Mouse (Mus musculus) MEL (cell line): ENCODE results near the gene Scamp1. TPM values are rescaled to one million over a fixed set of nuclear protein-coding genes. Genes with fewer than 3 reads are reported as not detected.

Source experiments
- DNase-seq: peaks from one replicate; pipeline ENCODE4 v3.0.0; 2011; ENCODE audit warnings: low read depth, low spot score
- H3K27ac ChIP-seq: 2 replicates; pipeline ENCODE4 v1.5.1; 2012; ENCODE audit warnings: low read depth, mild to moderate bottlenecking, control low read depth, low read length, moderate library complexity; ENCODE audit not compliant: control insufficient read depth
- H3K27me3 ChIP-seq, 2 experiments: fragments of 150-350 bp in 1 of 2; sonication (generic) in 1 of 2; 2 replicates each; pipeline ENCODE4 v1.6.1; 2012; ENCODE audit warnings: low read length in 2 of 2, mild to moderate bottlenecking in 2 of 2, improper control_type of control experiment in 1 of 2, moderate library complexity in 1 of 2; ENCODE audit not compliant: insufficient read depth in 2 of 2, control insufficient read depth in 1 of 2
- H3K36me3 ChIP-seq, 2 experiments: 2 replicates each; pipeline ENCODE4 v1.6.1; 2012 to 2014; ENCODE audit warnings: low read length in 2 of 2, improper control_type of control experiment in 1 of 2, inconsistent platforms in 1 of 2, mild to moderate bottlenecking in 1 of 2; ENCODE audit not compliant: insufficient read depth in 2 of 2, control insufficient read depth in 1 of 2
- H3K4me1 ChIP-seq, 2 experiments: fragments of 150-350 bp in 1 of 2; sonication (generic) in 1 of 2; 2 replicates each; pipeline ENCODE4 v1.6.1; 2012; ENCODE audit warnings: low read length in 2 of 2, improper control_type of control experiment in 1 of 2, mild to moderate bottlenecking in 1 of 2; ENCODE audit not compliant: insufficient read depth in 2 of 2, control insufficient read depth in 1 of 2
- H3K4me3 ChIP-seq, 2 experiments: fragments of 150-350 bp in 1 of 2; sonication (generic) in 1 of 2; 2 replicates each; pipeline ENCODE4 v1.5.1; 2012; ENCODE audit warnings: low read depth in 2 of 2, low read length in 2 of 2, mild to moderate bottlenecking in 2 of 2, moderate library complexity in 2 of 2, control low read depth in 1 of 2, improper control_type of control experiment in 1 of 2; ENCODE audit not compliant: control insufficient read depth in 1 of 2, insufficient read depth in 1 of 2
- H3K79me2 ChIP-seq: 2 replicates; pipeline ENCODE4 v1.6.1; 2012; ENCODE audit warnings: mild to moderate bottlenecking, low read length, moderate library complexity; ENCODE audit not compliant: control insufficient read depth, poor library complexity, insufficient read depth
- H3K9ac ChIP-seq: 2 replicates; pipeline ENCODE4 v1.6.1; 2012; ENCODE audit warnings: low read depth, mild to moderate bottlenecking, control low read depth, low read length, moderate library complexity; ENCODE audit not compliant: control insufficient read depth, poor library complexity, severe bottlenecking
- H3K9me3 ChIP-seq: fragments of 150-350 bp; sonication (generic); replicated peaks from 2 replicates; pipeline ENCODE4 v1.6.1; 2012; ENCODE audit warnings: mild to moderate bottlenecking, low read length, improper control_type of control experiment, moderate library complexity; ENCODE audit not compliant: insufficient read depth
- CHD1 ChIP-seq: IDR thresholded peaks from 2 replicates; pipeline ENCODE4 v1.6.1; 2012; ENCODE audit warnings: low read depth, mild to moderate bottlenecking, inconsistent platforms, low read length, improper control_type of control experiment
- EP300 ChIP-seq, 2 experiments: IDR thresholded peaks; 2 replicates each; pipeline ENCODE4 v1.6.1; 2011; ENCODE audit warnings: improper control_type of control experiment in 2 of 2, low read length in 2 of 2, low read depth in 1 of 2, mild to moderate bottlenecking in 1 of 2
- ETS1 ChIP-seq: IDR thresholded peaks from 2 replicates; pipeline ENCODE4 v1.6.1; 2012; ENCODE audit warnings: low read depth, mild to moderate bottlenecking, inconsistent platforms, low read length, improper control_type of control experiment, moderate library complexity
- KAT2A ChIP-seq: conservative IDR thresholded peaks from 2 replicates; pipeline ENCODE4 v1.6.1; 2012; ENCODE audit warnings: low read depth, low read length, improper control_type of control experiment, inconsistent platforms
- MAX ChIP-seq: IDR thresholded peaks from 2 replicates; pipeline ENCODE4 v1.6.1; 2011; ENCODE audit warnings: low read length, improper control_type of control experiment
- MAZ ChIP-seq: IDR thresholded peaks from 2 replicates; pipeline ENCODE4 v1.6.1; 2012; ENCODE audit warnings: low read depth, mild to moderate bottlenecking, inconsistent platforms, low read length, improper control_type of control experiment
- MXI1 ChIP-seq: IDR thresholded peaks from 2 replicates; pipeline ENCODE4 v1.6.1; 2011; ENCODE audit warnings: mild to moderate bottlenecking, low read depth, low read length, improper control_type of control experiment
- NELFE ChIP-seq: IDR thresholded peaks from 2 replicates; pipeline ENCODE4 v1.6.1; 2011; ENCODE audit warnings: low read depth, low read length, improper control_type of control experiment
- POLR2A ChIP-seq, 2 experiments: IDR thresholded peaks; 2 replicates each; pipeline ENCODE4 v1.6.1; 2011 to 2012; ENCODE audit warnings: low read length in 2 of 2, mild to moderate bottlenecking in 2 of 2, control low read depth in 1 of 2, improper control_type of control experiment in 1 of 2, low read depth in 1 of 2, moderate library complexity in 1 of 2; ENCODE audit not compliant: control insufficient read depth in 1 of 2, insufficient read depth in 1 of 2, poor library complexity in 1 of 2
- POLR2AphosphoS2 ChIP-seq: IDR thresholded peaks from 2 replicates; pipeline ENCODE4 v1.6.1; 2011; ENCODE audit warnings: low read length, improper control_type of control experiment
- RAD21 ChIP-seq: IDR thresholded peaks from 2 replicates; pipeline ENCODE4 v1.6.1; 2011; ENCODE audit warnings: mild to moderate bottlenecking, low read depth, low read length, improper control_type of control experiment
- RCOR1 ChIP-seq: IDR thresholded peaks from 2 replicates; pipeline ENCODE4 v1.6.1; 2012; ENCODE audit warnings: low read depth, mild to moderate bottlenecking, inconsistent platforms, low read length, improper control_type of control experiment
- SIN3A ChIP-seq: IDR thresholded peaks from 2 replicates; pipeline ENCODE4 v1.6.1; 2012; ENCODE audit warnings: low read length, improper control_type of control experiment, inconsistent platforms
- TBP ChIP-seq: IDR thresholded peaks from 2 replicates; pipeline ENCODE4 v1.8.0; 2011; ENCODE audit warnings: low read depth, low read length, improper control_type of control experiment
- TCF12 ChIP-seq: IDR thresholded peaks from 2 replicates; pipeline ENCODE4 v1.6.1; 2014; ENCODE audit warnings: low read depth, mild to moderate bottlenecking, inconsistent platforms, low read length, improper control_type of control experiment, moderate library complexity
- USF2 ChIP-seq, 2 experiments: IDR thresholded peaks; 2 replicates each; pipeline ENCODE4 v1.6.1; 2011 to 2012; ENCODE audit warnings: improper control_type of control experiment in 2 of 2, low read length in 2 of 2, borderline replicate concordance in 1 of 2, inconsistent platforms in 1 of 2, low read depth in 1 of 2, mild to moderate bottlenecking in 1 of 2; ENCODE audit not compliant: insufficient read depth in 1 of 2
- ZC3H11A ChIP-seq: IDR thresholded peaks from 2 replicates; pipeline ENCODE4 v1.6.1; 2012; ENCODE audit warnings: low read depth, mild to moderate bottlenecking, inconsistent platforms, low read length, improper control_type of control experiment
- ZKSCAN1 ChIP-seq: IDR thresholded peaks from 2 replicates; pipeline ENCODE4 v1.6.1; 2012; ENCODE audit warnings: low read depth, mild to moderate bottlenecking, inconsistent platforms, low read length, improper control_type of control experiment, moderate library complexity
- ZNF384 ChIP-seq: IDR thresholded peaks from 2 replicates; pipeline ENCODE4 v1.6.1; 2012; ENCODE audit warnings: low read depth, mild to moderate bottlenecking, inconsistent platforms, low read length, improper control_type of control experiment
- polyA plus RNA-seq, 2 experiments: library from polyadenylated mRNA; stranded (reverse) in 1 of 2; unstranded in 1 of 2; fragments of >175 nt in 1 of 2; fragments of >200 nt in 1 of 2; gene quantifications; 2 replicates each; pipeline versions ENCODE4 v1.2.1 to v1.2.4; 2012; ENCODE audit warnings: low replicate concordance in 2 of 2, low read depth in 1 of 2; ENCODE audit not compliant: insufficient read length in 2 of 2, insufficient read depth in 1 of 2, missing spikeins in 1 of 2
- total RNA-seq: library from RNA; depleted of rRNA; stranded (reverse); fragments of 300-350 nt; gene quantifications from 2 replicates; pipeline ENCODE4 v1.2.3, GENCODE M21; 2012

Scamp1 gene
- total and polyA plus RNA-seq, 3 experiments: 0.03 TPM; not detected in 2

DNA sequence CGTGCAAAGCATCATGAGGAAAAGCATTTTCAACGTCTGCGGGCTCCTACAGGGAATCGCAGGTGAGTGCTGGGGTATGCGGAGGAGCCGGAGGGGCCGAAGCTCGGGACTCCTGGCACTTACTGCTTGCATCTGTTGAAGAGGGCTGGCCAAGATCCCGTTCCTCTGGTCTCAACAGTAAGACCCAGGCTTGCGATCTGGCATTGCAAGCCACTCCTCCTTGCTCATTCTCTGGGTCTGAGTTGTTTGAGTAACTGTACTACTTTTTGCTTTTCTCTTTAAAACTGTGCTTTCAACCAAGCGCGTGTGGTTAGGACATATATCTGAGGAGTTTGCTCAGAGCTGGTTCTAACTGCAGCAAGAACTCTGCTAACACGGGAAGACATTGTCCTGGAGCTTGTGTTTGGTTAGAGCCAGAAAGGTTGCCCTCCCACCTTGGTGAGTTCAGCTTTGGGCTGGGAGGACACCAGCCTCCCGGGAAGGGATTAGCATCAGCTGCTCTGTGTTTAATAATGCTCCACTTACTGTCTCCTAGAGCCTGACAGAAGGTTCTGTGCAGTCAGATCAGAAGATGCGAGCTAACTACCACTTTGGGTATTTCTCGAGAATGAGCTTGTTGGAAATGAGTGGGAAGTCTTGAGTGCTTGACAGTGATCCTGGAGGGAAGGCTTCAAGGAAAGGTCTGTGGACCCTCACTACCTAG lies 110.9 kb downstream of the Scamp1 start:
- no peaks in the 10 kb centered on the region for H3K27me3 ChIP-seq
- peak; percentile 82 for DNase-seq
- TF ChIP-seq TBP: 0 out of 2 replicates have a peak, but pooled peaks have one; percentile 23
- no peak for TF ChIP-seq RAD21
- no peak for TF ChIP-seq USF2 (IDR thresholded peaks at IDR 0.05; ENCODE audit: borderline replicate concordance in 1 of 2, insufficient read depth in 1 of 2, low read depth in 1 of 2, low read length in 2 of 2)
- peak; percentile 18; the same call in 1 of the 2 replicates for TF ChIP-seq SIN3A
- 0 out of 4 replicates have a peak, but pooled peaks of 1 of the 2 experiments have one; percentile 15 for TF ChIP-seq EP300 (IDR thresholded peaks at IDR 0.05; ENCODE audit: low read depth in 1 of 2, low read length in 2 of 2)
- no peak for TF ChIP-seq MAZ
- TF ChIP-seq MAX: no peak
- no peak for TF ChIP-seq ZC3H11A
- no peak for TF ChIP-seq ETS1
- TF ChIP-seq KAT2A: no peak
- no peak for TF ChIP-seq ZKSCAN1
- TF ChIP-seq NELFE: 0 out of 2 replicates have a peak, but pooled peaks have one; percentile 16
- peak; percentile 89 for TF ChIP-seq CHD1
- TF ChIP-seq RCOR1: no peak
- no peak for TF ChIP-seq POLR2AphosphoS2
- 0 out of 2 replicates have a peak, but pooled peaks have one; percentile 11 for TF ChIP-seq MXI1
- TF ChIP-seq ZNF384: no peak
- no peak; the same call in 1 of the 2 replicates for TF ChIP-seq TCF12
- no peak for TF ChIP-seq POLR2A (IDR thresholded peaks at IDR 0.05; ENCODE audit: control insufficient read depth in 1 of 2, insufficient read depth in 1 of 2, low read depth in 1 of 2, low read length in 2 of 2, poor library complexity in 1 of 2)
- H3K4me3 ChIP-seq: peak overlapping the region; percentile 81 to 93
- H3K4me1 ChIP-seq: peaks cover 17 to 38% of the 10 kb centered on the region in 2 experiments
- no peaks in the 10 kb centered on the region for H3K9me3 ChIP-seq
- peaks cover 2 to 33% of the 10 kb centered on the region in 2 experiments for H3K36me3 ChIP-seq
- peak overlapping the region; percentile 89 for H3K27ac ChIP-seq
- peaks cover 57% of the 10 kb centered on the region for H3K79me2 ChIP-seq
- H3K9ac ChIP-seq: peak overlapping the region; percentile 79
